Mouse (Mus musculus) liver, adult 2 months (tissue): ENCODE measurements around the gene Sh3glb1. TPM values are rescaled to one million over a fixed set of nuclear protein-coding genes. Genes with fewer than 3 reads are reported as not detected.
A peak's percentile ranks its signal among the peaks of the same experiment; 100 is the strongest.

ENCODE experiments used
- DNase-seq: peaks from one replicate; pipeline ENCODE4 v3.0.0-alpha.2; 2011; ENCODE audit warnings: low read depth, low spot score; ENCODE audit errors: extremely low read depth
- H3K27ac ChIP-seq: fragments of 200-500 bp; replicated peaks from 2 replicates; pipeline ENCODE4 v1.5.1; 2012; ENCODE audit warnings: low read depth, mild to moderate bottlenecking, control low read depth, inconsistent platforms, low read length; ENCODE audit not compliant: insufficient read depth
- H3K27me3 ChIP-seq: fragments of 200-500 bp; 2 replicates; pipeline ENCODE4 v1.6.1; 2012; ENCODE audit warnings: mild to moderate bottlenecking, moderate library complexity, low read length, inconsistent platforms; ENCODE audit not compliant: control insufficient read depth, insufficient read depth
- H3K36me3 ChIP-seq: fragments of 200-500 bp; 2 replicates; pipeline ENCODE4 v1.6.1; 2012; ENCODE audit warnings: low read length, inconsistent platforms; ENCODE audit not compliant: control insufficient read depth, insufficient read depth
- H3K4me1 ChIP-seq: fragments of 200-500 bp; 2 replicates; pipeline ENCODE4 v1.6.1; 2011; ENCODE audit warnings: low read length; ENCODE audit not compliant: control insufficient read depth, insufficient read depth
- H3K4me3 ChIP-seq: fragments of 200-500 bp; 2 replicates; pipeline ENCODE4 v1.5.1; 2011; ENCODE audit warnings: low read depth, mild to moderate bottlenecking, control low read depth, low read length, moderate library complexity; ENCODE audit not compliant: insufficient read depth
- H3K79me2 ChIP-seq: fragments of 200-500 bp; 2 replicates; pipeline ENCODE4 v1.6.1; 2012; ENCODE audit warnings: inconsistent platforms, mild to moderate bottlenecking, low read length, moderate library complexity; ENCODE audit not compliant: control insufficient read depth, insufficient read depth
- H3K9ac ChIP-seq: fragments of 200-500 bp; 2 replicates; pipeline ENCODE4 v1.6.1; 2012; ENCODE audit warnings: low read depth, mild to moderate bottlenecking, control low read depth, inconsistent platforms, low read length
- CTCF ChIP-seq: fragments of 200-500 bp; IDR thresholded peaks from 2 replicates; pipeline ENCODE4 v1.5.1; 2011; ENCODE audit warnings: low read depth, low read length, control low read depth
- POLR2A ChIP-seq: fragments of 200-500 bp; IDR thresholded peaks from 2 replicates; pipeline ENCODE4 v1.6.1; 2011; ENCODE audit warnings: low read length, control low read depth; ENCODE audit not compliant: insufficient read depth; ENCODE audit errors: extremely low read depth
- WGBS: fragments of 180-500 bp; shearing (Covaris S2); methylation state at CpG from one replicate; pipeline ENCODE4 v1.1.7; 2018; 5-methylcytosine and 5-hydroxymethylcytosine counted together
- polyA plus RNA-seq: library from polyadenylated mRNA; depleted of rRNA; stranded (reverse); fragments of >200 nt; gene quantifications from 2 replicates; pipeline ENCODE4 v1.2.3, GENCODE M21; 2012
- total RNA-seq: library from RNA; depleted of rRNA; stranded (reverse); fragments of >200 nt; gene quantifications from 2 replicates; pipeline ENCODE4 v1.2.3, GENCODE M21; 2014

Sh3glb1 gene
- total and polyA plus RNA-seq, 2 experiments: 7.7 to 28.2 TPM

DNA sequence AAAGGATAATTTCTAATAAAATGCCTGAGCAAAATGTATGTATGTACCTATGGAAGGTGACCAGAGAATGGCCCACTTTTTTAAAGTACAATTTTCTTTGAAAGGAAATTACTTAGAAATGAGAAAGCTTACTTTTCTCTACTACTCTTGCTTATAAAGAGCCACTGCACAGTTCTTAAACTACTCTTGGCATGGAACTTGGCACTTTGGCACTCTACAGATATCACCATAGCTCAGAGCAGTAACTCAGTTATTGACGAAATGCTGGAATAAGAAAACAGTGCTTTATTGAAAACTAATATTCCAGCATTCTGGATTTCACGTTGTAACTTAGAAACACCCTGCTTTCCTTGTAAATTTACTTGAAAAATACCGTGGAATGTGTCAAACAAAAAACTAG, 3.0 kb downstream of the Sh3glb1 start:
- peaks cover 15% of the 10 kb centered on the region for H3K79me2 ChIP-seq
- peaks cover 24% of the 10 kb centered on the region for H3K4me1 ChIP-seq
- H3K27me3 ChIP-seq: no peaks in the 10 kb centered on the region
- DNase-seq: peak; percentile 73
- TF ChIP-seq CTCF (no peak), POLR2A (no peak)
- H3K36me3 ChIP-seq: peaks cover 6% of the 10 kb centered on the region
- 28% methylated on average over 3 of the region's 3 CpGs for WGBS
- H3K9ac ChIP-seq: no peak overlapping the region
- no peak overlapping the region for H3K4me3 ChIP-seq
- H3K27ac ChIP-seq: no peak overlapping the region

DNA sequence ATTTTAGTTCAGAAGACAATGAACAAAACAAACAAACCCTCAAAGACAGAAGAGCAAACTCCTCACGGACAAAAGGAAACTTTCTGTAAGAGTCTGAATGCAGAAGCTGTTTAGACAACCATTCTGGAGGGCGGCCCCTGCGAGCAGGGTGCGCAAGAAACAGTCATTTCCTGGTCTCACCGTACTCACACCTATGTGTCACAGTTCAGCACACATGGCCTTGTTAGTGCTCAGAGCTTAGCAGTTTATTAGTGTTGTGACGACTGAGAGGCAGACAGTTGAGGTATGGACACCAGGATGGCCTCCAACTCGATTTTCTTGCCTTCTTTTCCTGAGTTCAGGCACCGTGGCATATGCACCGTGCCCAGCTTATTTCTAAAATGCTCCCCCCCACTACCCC, 4.2 kb downstream of the Sh3glb1 start:
- TF ChIP-seq CTCF (no peak), POLR2A (no peak)
- no peak overlapping the region for H3K4me3 ChIP-seq
- peak overlapping the region; percentile 31; the same call in 1 of the 2 replicates for H3K27ac ChIP-seq
- peaks cover 13% of the 10 kb centered on the region for H3K36me3 ChIP-seq
- no peak for DNase-seq
- H3K79me2 ChIP-seq: peaks cover 19% of the 10 kb centered on the region
- WGBS: 40% methylated on average over 9 of the region's 9 CpGs
- peak overlapping the region; percentile 26; the same call in 1 of the 2 replicates for H3K9ac ChIP-seq
- H3K27me3 ChIP-seq: no peaks in the 10 kb centered on the region
- peaks cover 24% of the 10 kb centered on the region for H3K4me1 ChIP-seq

DNA sequence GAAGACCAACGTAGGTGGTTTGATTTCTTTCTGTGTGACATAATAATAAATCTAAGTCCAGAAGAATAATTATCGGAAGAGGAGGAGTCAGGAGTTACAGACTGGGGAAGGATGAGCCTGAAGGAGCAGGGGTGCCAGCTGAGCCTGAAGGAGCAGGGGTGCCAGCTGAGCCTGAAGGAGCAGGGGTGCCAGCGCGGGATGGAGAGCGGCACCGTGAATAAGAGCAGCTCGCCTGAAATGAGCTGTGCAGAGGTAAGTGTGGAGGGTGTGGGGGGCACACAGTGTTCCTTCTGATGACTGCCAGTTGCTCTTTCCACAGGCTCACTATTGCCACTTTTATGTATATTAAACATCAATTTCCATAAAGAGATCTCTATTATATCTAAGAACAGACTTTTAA, 5.1 kb downstream of the Sh3glb1 start:
- DNase-seq: no peak
- peaks cover 20% of the 10 kb centered on the region for H3K79me2 ChIP-seq
- no peak overlapping the region for H3K27ac ChIP-seq
- no peak overlapping the region for H3K4me3 ChIP-seq
- WGBS: 82% methylated on average over 7 of the region's 7 CpGs
- H3K27me3 ChIP-seq: no peaks in the 10 kb centered on the region
- peaks cover 14% of the 10 kb centered on the region for H3K36me3 ChIP-seq
- H3K4me1 ChIP-seq: peaks cover 24% of the 10 kb centered on the region
- peak overlapping the region; percentile 47; the same call in 1 of the 2 replicates for H3K9ac ChIP-seq
- no peak for TF ChIP-seq POLR2A
- no peak for TF ChIP-seq CTCF

DNA sequence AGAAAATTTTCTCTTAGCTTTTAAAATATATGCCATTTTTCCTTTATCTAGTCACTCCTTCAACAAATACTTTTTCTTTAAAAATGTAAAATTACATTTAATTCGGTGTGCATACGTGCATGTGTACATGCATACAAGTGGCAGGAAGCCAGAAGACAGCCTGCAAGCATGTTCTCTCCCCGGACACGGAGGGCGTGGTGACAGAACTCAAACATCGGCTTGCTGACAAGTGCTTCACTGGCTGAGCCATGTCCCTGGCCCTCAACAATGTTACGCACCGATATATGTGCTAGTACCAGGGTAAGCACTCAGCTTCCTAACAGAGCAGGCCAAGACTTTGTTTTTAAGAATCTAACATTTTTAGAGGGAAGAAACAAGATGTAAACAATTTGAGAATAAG, 5.5 kb downstream of the Sh3glb1 start:
- peaks cover 16% of the 10 kb centered on the region for H3K36me3 ChIP-seq
- DNase-seq: no peak
- 35% methylated on average over 8 of the region's 8 CpGs for whole genome bisulfite sequencing
- no peak for TF ChIP-seq CTCF
- TF ChIP-seq POLR2A: no peak
- H3K27me3 ChIP-seq: no peaks in the 10 kb centered on the region
- H3K79me2 ChIP-seq: peaks cover 21% of the 10 kb centered on the region
- H3K27ac ChIP-seq: no peak overlapping the region
- peaks cover 24% of the 10 kb centered on the region for H3K4me1 ChIP-seq
- no peak overlapping the region for H3K9ac ChIP-seq
- no peak overlapping the region for H3K4me3 ChIP-seq

- peaks cover 24% of the 10 kb centered on the region for H3K4me1 ChIP-seq
- H3K79me2 ChIP-seq: peaks cover 21% of the 10 kb centered on the region
- no peak for TF ChIP-seq CTCF
- no peak for TF ChIP-seq POLR2A
- H3K27ac ChIP-seq: no peak overlapping the region
- DNase-seq: peak; percentile 85
- H3K4me3 ChIP-seq: no peak overlapping the region
- H3K36me3 ChIP-seq: peaks cover 18% of the 10 kb centered on the region
- H3K27me3 ChIP-seq: no peaks in the 10 kb centered on the region
- H3K9ac ChIP-seq: no peak overlapping the region
- WGBS: 9% methylated on average over 7 of the region's 7 CpGs
These were observed 6.0 kb downstream of the Sh3glb1 start for GRCm38 (mm10) chr3:144714126-144714525.

DNA sequence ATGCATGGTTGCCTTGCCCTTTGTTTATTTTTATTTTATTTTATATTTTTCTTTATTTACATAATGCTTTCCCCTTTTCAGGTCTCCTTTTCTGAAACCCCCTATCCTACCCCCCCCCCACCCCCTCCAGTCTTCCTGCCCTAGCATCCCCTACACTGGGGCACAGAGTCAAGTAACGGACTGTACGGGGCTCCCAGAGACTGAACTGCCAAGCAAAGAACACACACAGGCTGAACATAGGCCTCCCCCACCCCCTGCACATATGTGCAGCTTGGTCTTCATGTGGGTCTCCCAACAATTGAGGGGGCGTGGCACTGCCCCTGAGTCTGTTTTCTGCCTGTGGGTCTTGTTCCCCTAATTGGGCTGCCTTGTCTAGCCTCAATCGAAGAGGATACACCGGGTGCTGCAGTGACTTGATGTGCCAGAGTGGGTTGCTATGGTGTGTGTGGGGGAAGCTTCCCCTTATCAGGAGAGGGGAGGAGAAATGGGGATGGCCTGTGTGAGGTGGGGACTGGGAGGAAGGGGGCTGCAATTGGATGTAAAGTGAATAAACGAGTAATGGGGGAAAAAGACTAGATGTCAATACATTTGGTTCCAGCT, 8.4 kb downstream of the Sh3glb1 start:
- Histone ChIP-seq H3K79me2 (peaks cover 17% of the 10 kb centered on the region), H3K9ac (no peak overlapping the region), H3K27ac (no peak overlapping the region), H3K4me1 (peaks cover 16% of the 10 kb centered on the region), H3K4me3 (no peak overlapping the region), H3K27me3 (no peaks in the 10 kb centered on the region), H3K36me3 (peaks cover 29% of the 10 kb centered on the region)
- TF ChIP-seq POLR2A (no peak), CTCF (no peak)
- WGBS: 81% methylated on average over 6 of the region's 6 CpGs
- DNase-seq: no peak
